Mouse (Mus musculus) stomach, postnatal 0 days (tissue): ENCODE data around the gene B3glct. TPM values are rescaled to one million over a fixed set of nuclear protein-coding genes. Genes with fewer than 3 reads are reported as not detected.

Experiments used
- ATAC-seq: fragments of 200-750 bp; cut with Nextera tagmentation; 2 replicates; pipeline ENCODE4 v1.8.0; 2017; ENCODE audit not compliant: low FRiP score, low TSS enrichment
- DNase-seq: peaks from one replicate; pipeline ENCODE4 v3.0.0-alpha.2; 2016; ENCODE audit warnings: low spot score
- H3K27ac ChIP-seq: fragments of 300-500 bp; sonication (generic); replicated peaks from 2 replicates; pipeline ENCODE4 v1.5.1; 2014; ENCODE audit warnings: mild to moderate bottlenecking, control low read depth
- H3K27me3 ChIP-seq: fragments of 300-500 bp; sonication (generic); 2 replicates; pipeline ENCODE4 v1.6.1; 2014; ENCODE audit warnings: low read length; ENCODE audit not compliant: control insufficient read depth, insufficient read depth
- H3K36me3 ChIP-seq: fragments of 300-500 bp; sonication (generic); 2 replicates; pipeline ENCODE4 v1.6.1; 2014; ENCODE audit warnings: low read length, mixed read lengths; ENCODE audit not compliant: control insufficient read depth, insufficient read depth
- H3K4me1 ChIP-seq: fragments of 300-500 bp; sonication (generic); replicated peaks from 2 replicates; pipeline ENCODE4 v1.6.1; 2014; ENCODE audit warnings: antibody characterized with exemption; ENCODE audit not compliant: control insufficient read depth, insufficient read depth
- H3K4me2 ChIP-seq: fragments of 300-500 bp; sonication (generic); replicated peaks from 2 replicates; pipeline ENCODE4 v1.6.1; 2014; ENCODE audit warnings: low read depth, mild to moderate bottlenecking, control low read depth, moderate library complexity
- H3K4me3 ChIP-seq: fragments of 300-500 bp; sonication (generic); 2 replicates; pipeline ENCODE4 v1.5.1; 2014; ENCODE audit warnings: low read depth, low read length, control low read depth
- H3K9ac ChIP-seq: fragments of 300-500 bp; sonication (generic); 2 replicates; pipeline ENCODE4 v1.6.1; 2014; ENCODE audit warnings: mild to moderate bottlenecking, low read length, control low read depth, mixed read lengths
- H3K9me3 ChIP-seq: fragments of 300-500 bp; sonication (generic); 2 replicates; pipeline ENCODE4 v1.6.1; 2016; ENCODE audit warnings: low read length; ENCODE audit not compliant: control insufficient read depth
- CTCF ChIP-seq: IDR thresholded peaks from 2 replicates; pipeline ENCODE4 v1.5.1; 2016; ENCODE audit warnings: antibody characterized with exemption, low read depth, mild to moderate bottlenecking, moderate library complexity
- EP300 ChIP-seq: optimal IDR thresholded peaks from 2 replicates; pipeline ENCODE3; 2016; ENCODE audit warnings: antibody characterized with exemption
- WGBS: fragments of 180-500 bp; shearing (Covaris S2); extraction: QIAGEN DNeasy Blood & Tissue Kit; methylation state at CpG from one replicate; pipeline ENCODE4 v1.1.7; 2014; 5-methylcytosine and 5-hydroxymethylcytosine counted together
- polyA plus RNA-seq: library from polyadenylated mRNA; unstranded; fragments of >200 nt; fragmentation: Nextera tagmentation; extraction: Ambion mirVana; gene quantifications from 2 replicates; pipeline ENCODE4 v1.2.1, GENCODE M21; 2015

The B3glct gene
- polyA plus RNA-seq, 1 experiment from 2014 or later: 6.2 TPM

- Histone ChIP-seq H3K4me1 (no peaks in the 10 kb centered on the region), H3K27ac (no peak overlapping the region), H3K9ac (no peak overlapping the region), H3K27me3 (no peaks in the 10 kb centered on the region), H3K4me2 (no peak overlapping the region), H3K9me3 (no peaks in the 10 kb centered on the region), H3K4me3 (no peak overlapping the region), H3K36me3 (no peaks in the 10 kb centered on the region)
- TF ChIP-seq EP300 (no peak), CTCF (no peak)
- DNase-seq (no peak), ATAC-seq (no peak)
- WGBS: 88% methylated on average over 6 of the region's 6 CpGs
These were observed 16.6 kb upstream of the B3glct start for GRCm38 (mm10) chr5:149661428-149661827.

DNA sequence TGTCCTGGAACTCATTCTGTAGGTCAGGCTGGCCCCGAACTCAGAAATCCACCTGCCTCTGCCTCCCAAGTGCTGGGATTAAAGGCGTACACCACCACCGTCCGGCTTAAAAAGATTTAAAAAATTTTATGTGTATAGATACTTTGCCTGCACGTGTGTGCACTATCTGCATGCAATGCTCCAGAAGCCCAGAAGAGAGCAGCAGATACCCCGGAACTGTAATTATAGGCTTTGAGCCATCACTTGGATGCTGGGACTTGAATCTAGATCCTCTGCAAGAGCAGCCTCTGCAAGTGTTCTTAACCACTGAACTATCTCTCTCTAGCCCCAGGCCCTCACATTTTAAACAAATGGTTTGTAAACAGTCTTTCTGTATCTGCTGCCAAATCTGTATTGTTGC is 15.1 kb upstream of the B3glct start:
- Histone ChIP-seq H3K27me3 (no peaks in the 10 kb centered on the region), H3K27ac (no peak overlapping the region), H3K4me3 (no peak overlapping the region), H3K36me3 (no peaks in the 10 kb centered on the region), H3K4me2 (no peak overlapping the region), H3K4me1 (no peaks in the 10 kb centered on the region), H3K9me3 (no peaks in the 10 kb centered on the region), H3K9ac (no peak overlapping the region)
- WGBS: 87% methylated on average over 6 of the region's 6 CpGs
- DNase-seq: no peak
- TF ChIP-seq EP300: no peak
- TF ChIP-seq CTCF: peak; percentile 27; the same call in 1 of the 2 replicates
- no peak for ATAC-seq

GRCm38 (mm10) chr5:149663417-149663816 is 14.6 kb upstream of the B3glct start:
- Histone ChIP-seq H3K9ac (no peak overlapping the region), H3K4me1 (no peaks in the 10 kb centered on the region), H3K4me3 (no peak overlapping the region), H3K27me3 (no peaks in the 10 kb centered on the region), H3K9me3 (no peaks in the 10 kb centered on the region), H3K27ac (no peak overlapping the region), H3K4me2 (no peak overlapping the region), H3K36me3 (no peaks in the 10 kb centered on the region)
- TF ChIP-seq CTCF (no peak), EP300 (no peak)
- DNase-seq (no peak), ATAC-seq (no peak)
- WGBS: 75% methylated on average over 5 of the region's 5 CpGs

DNA sequence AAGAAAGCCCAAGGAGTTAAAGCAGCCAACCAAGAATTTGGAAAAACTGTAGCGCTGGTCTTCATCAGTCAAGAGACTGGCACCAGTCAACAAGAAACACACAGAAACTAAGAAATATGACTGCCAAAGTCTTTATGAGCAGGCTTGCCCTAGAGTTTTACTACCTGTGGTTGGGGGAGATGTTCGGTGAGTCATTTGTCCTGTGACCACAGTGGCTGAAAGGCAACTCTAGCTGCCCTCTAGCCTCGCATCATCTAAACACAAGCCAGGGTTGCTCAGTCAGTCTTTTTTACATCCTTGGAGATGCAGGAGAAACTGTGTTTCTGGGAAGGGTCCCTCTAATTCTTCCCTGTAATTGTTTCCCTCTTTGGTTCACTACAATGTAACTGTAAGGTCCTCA is 834 bp upstream of the B3glct start:
- no peak overlapping the region for H3K4me3 ChIP-seq
- no peaks in the 10 kb centered on the region for H3K9me3 ChIP-seq
- no peaks in the 10 kb centered on the region for H3K36me3 ChIP-seq
- ATAC-seq: no peak
- no peak overlapping the region for H3K4me2 ChIP-seq
- 84% methylated on average over 3 of the region's 3 CpGs for WGBS
- H3K4me1 ChIP-seq: 0 out of 2 replicates have a peak, but pooled peaks cover 3% of the 10 kb centered on the region
- no peak for DNase-seq
- H3K9ac ChIP-seq: no peak overlapping the region
- TF ChIP-seq CTCF: no peak
- TF ChIP-seq EP300: no peak
- no peaks in the 10 kb centered on the region for H3K27me3 ChIP-seq
- H3K27ac ChIP-seq: no peak overlapping the region

DNA sequence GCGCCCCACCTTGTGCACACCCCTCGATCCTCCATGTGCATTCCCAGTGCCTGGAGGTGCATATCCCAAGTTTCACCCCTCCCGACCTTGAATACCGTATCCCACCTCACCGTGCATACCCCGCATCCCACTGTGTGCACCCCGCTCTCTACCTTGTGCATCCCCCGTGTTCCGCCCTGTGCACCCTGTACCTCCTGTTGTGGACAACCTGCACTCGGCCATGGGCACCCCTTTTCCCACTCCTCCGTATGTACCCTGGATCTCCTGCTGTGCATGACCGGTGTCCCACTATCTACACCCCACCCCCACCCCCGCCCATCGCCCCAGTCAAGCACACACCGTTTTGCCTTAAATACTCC is 939 bp downstream of the B3glct start:
- Histone ChIP-seq H3K4me2 (peak overlapping the region; percentile 92), H3K27ac (no peak overlapping the region), H3K4me3 (peak overlapping the region; percentile 81), H3K4me1 (0 out of 2 replicates have a peak, but pooled peaks cover 3% of the 10 kb centered on the region), H3K9me3 (no peaks in the 10 kb centered on the region), H3K9ac (peak overlapping the region; percentile 84), H3K36me3 (no peaks in the 10 kb centered on the region), H3K27me3 (no peaks in the 10 kb centered on the region)
- WGBS: 1% methylated on average over 15 of the region's 15 CpGs
- peak; percentile 9; the same call in 1 of the 2 replicates for ATAC-seq
- no peak for TF ChIP-seq CTCF
- no peak for TF ChIP-seq EP300
- peak; percentile 15 for DNase-seq

DNA sequence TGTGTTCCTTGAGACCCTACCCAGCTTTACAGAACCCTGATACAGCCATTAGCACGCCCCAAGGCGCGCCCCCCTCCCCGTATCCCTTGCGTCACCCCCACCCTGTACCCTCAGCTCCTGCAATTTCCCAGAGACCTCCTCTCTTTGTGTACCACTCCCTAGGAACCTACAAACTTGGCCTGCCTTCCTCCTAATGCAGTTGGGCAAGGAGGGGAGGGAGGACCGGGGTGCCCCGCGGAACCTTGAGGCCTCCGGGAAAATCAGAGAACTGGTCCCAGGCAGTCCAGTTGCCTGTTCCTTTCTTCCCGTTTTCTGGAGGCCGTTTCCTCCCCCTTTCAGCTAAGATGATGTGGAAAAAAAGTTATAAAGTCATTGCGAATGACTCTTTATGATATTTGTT is 1.3 kb downstream of the B3glct start:
- no peaks in the 10 kb centered on the region for H3K36me3 ChIP-seq
- DNase-seq (no peak), ATAC-seq (no peak)
- H3K27me3 ChIP-seq: no peaks in the 10 kb centered on the region
- no peaks in the 10 kb centered on the region for H3K9me3 ChIP-seq
- TF ChIP-seq CTCF (no peak), EP300 (no peak)
- H3K27ac ChIP-seq: no peak overlapping the region
- peak overlapping the region; percentile 92 for H3K4me2 ChIP-seq
- WGBS: 13% methylated on average over 12 of the region's 12 CpGs
- peak overlapping the region; percentile 81 for H3K4me3 ChIP-seq
- no peak overlapping the region for H3K9ac ChIP-seq
- H3K4me1 ChIP-seq: 0 out of 2 replicates have a peak, but pooled peaks cover 3% of the 10 kb centered on the region
